Comparison of ENCODE assay signal across 19 mouse cellular contexts in genomic region chr13:44411781-44412496, GRCm38 (mm10).
DNase-seq lines count a peak whose midpoint lies in the region; ATAC-seq lines count a peak whose summit lies in the region.
"Had no signal": no experiment of that assay in that cellular context is flagged by ENCODE, and none has a peak within 500 bp of the region (broad histone marks: within the 10 kb centered on the region; RNA-seq: fewer than 3 reads in every experiment).

No protein-coding gene starts in this region.

- no peak for ATAC-seq in megakaryocyte, adult 5-6 weeks (ENCODE audit: poor library complexity, severe bottlenecking)
- peak; percentile 53 for ATAC-seq in CD4-positive, CD25-positive, alpha-beta regulatory T cell, adult 4 months
- ATAC-seq in inflammation-experienced regulatory T-cells, adult 6 months: peak; percentile 41
- ATAC-seq: forebrain, embryonic 14.5 days; hindbrain, postnatal 0 days; intestine, postnatal 0 days had no signal

- DNase-seq in left cerebral cortex, adult 9 months (ENCODE audit: low spot score in 2 of 2): no peak
- no peak for DNase-seq in ovary, postnatal 10 days (ENCODE audit: low spot score)
- DNase-seq: adrenal gland, adult 8-10 months; adrenal gland, postnatal 25 days; cerebellum, adult 18-20 months; cerebellum, adult 9-10 months; cerebellum, postnatal 14 days; gastrocnemius, postnatal 14 days; heart, adult 18-20 months; heart, postnatal 14 days; heart, postnatal 4 days had no signal

- H3K36me3 ChIP-seq in megakaryocyte, embryonic 14.5 days (replicated peaks; ENCODE audit: low read length): peaks cover 23% of the 10 kb centered on the region
- H3K36me3 ChIP-seq: heart, embryonic 13.5 days had no signal

- peaks cover 98% of the 10 kb centered on the region for H3K4me1 ChIP-seq in megakaryocyte, embryonic 14.5 days

- H3K27me3 ChIP-seq in megakaryocyte, embryonic 14.5 days (replicated peaks): no peaks in the 10 kb centered on the region
- H3K27me3 ChIP-seq: heart, embryonic 13.5 days had no signal

- H3K9me3 ChIP-seq in megakaryocyte, embryonic 14.5 days: peaks cover 9% of the 10 kb centered on the region
- H3K9me3 ChIP-seq: heart, embryonic 13.5 days had no signal

- peak overlapping the region; percentile 38 for H3K4me3 ChIP-seq in megakaryocyte, embryonic 14.5 days (replicated peaks)
- H3K4me3 ChIP-seq: heart, embryonic 13.5 days had no signal
